Mouse (Mus musculus): ENCODE data around the gene Rtel1. TPM values are rescaled to one million over a fixed set of nuclear protein-coding genes. Genes with fewer than 3 reads are reported as not detected.

Gene Rtel1
- total RNA-seq (2021): 10 to 100 TPM; 21.1 to 23.0 TPM
- long read RNA-seq, experiment 1, full-length matches to known transcripts: 7 of 13 reads
- long read RNA-seq, experiment 1, partial matches to known transcripts: 0 of 13 reads
- long read RNA-seq, experiment 1, other reads (novel, unspliced or antisense): 6 of 13 reads
- long read RNA-seq, experiment 2, full-length matches to known transcripts: 2 of 6 reads
- long read RNA-seq, experiment 2, partial matches to known transcripts: 2 of 6 reads
- long read RNA-seq, experiment 2, other reads (novel, unspliced or antisense): 2 of 6 reads

GRCm38 (mm10) chr2:181319248-181320102, at the start of gene Rtel1:
TSS of gene Rtel1 (plus strand) at chr2:181319739.
- DNase-seq: peak; percentile 77

- no peak for DNase-seq
These were observed 47.4 kb upstream of the Rtel1 start for GRCm38 (mm10) chr2:181272092-181272491.

DNA sequence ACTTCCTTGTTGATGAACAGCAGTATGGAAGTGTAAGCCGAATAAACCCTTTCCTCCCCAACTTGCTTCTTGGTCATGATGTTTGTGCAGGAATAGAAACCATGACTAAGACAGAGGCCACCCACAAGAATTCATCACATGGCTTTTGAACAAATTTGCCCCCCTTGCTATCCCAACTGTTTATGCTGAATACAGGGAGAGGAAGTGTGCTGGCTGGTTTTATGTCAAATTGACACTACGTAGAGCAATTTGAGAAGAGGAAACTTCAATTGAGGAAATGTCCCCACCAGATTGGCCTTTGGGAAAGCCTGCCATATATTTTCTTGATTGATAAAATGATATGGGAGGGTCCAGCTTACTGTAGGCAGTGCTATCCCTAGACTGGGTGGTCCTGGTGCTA, 45.7 kb upstream of the Rtel1 start:
- no peak for DNase-seq

DNA sequence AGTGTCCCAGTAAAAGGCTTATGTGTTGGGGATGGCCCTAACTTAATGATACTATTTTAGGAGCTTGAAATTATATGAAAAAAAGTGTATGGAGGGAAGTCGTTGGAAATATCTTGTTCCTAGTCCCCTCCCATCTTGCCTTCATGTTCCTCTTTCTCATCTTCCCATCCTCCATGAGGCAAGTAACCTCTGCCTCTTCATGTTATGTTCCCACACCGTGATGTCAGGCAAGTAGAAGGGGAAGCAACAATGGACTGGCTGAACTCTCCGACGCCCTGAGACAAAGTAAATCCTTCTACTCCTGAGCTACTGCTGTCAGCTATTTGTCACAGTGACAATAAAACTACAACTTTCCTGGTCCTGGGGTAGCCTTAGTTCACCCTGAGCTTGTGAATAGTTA, 44.9 kb upstream of the Rtel1 start:
- no peak for DNase-seq

DNA sequence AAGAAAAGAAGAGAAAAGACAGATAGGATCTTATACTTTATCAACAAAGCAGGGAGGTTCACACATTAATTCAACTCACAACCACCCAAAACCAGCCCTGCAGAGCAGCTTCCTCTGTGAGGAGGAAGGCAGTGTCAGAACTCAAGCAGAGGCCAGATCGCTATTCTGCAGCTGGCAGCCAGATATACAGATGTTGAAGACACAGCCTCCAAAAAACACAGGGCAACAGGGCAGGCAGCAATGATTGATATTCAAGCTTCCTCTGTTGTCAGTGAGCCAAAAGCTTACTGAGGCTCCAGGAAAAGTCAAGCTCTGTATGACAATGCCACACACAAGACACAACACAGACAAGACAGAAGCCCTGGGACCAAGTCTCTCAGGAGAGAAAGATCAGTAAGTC, 42.8 kb upstream of the Rtel1 start:
- no peak for DNase-seq

GRCm38 (mm10) chr2:181277866-181278265, 41.7 kb upstream of the Rtel1 start:
- no peak for DNase-seq

DNA sequence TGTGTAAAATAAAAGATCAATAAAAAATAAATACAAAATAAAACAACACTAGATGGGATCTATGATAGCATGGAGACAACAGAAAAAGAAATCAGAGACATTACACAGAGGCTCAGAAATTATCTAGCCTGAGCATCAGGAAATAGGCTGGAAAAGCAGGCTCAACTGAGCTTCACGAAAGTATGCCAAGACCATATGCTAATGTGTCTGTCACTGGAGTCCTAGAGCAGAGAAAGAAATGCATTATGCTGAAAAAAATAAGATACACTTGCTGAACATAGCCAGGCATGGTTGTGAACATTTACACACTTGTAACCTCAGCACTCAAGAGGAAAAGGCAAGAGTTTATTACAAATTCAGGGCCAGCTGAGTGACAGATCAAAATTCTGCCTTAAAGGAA, 39.6 kb upstream of the Rtel1 start:
- DNase-seq: no peak

GRCm38 (mm10) chr2:181286629-181287337, 32.8 kb upstream of the Rtel1 start:
- DNase-seq: no peak

DNA sequence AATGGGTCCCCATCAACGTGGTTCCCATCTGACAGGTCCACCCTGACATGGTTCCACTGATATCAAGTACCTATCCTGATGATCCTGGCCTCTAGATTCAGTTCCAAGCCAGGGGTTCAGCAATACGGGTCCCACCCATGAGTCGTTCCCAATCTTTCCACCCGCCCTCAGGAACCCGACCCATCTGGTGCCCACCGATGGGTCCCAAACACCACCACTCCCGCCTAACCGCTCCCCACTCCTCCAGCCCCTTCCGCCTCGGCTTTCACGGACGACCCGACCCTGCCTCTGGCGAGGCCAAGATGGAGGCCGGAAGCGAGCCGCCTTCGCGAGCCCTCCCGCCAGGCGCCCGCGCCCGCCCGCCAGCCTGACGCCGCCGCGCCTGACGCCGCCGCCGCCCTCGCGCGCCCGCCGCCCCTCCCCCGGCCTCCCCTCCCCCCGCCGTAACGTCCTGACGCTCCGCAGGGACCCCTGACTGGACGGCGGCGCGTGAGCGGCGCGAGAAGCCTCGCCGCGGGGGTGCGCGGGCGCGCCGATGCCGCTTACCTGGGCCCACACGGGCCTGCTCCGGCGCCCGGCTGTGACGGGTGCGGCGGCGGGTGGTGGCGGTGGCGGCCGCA, 32.1 kb upstream of the Rtel1 start:
- peak; percentile 86 for DNase-seq

- peak; percentile 88 for DNase-seq
These were observed 31.6 kb upstream of the Rtel1 start, which contains the start of gene Gmeb2 for GRCm38 (mm10) chr2:181287958-181288350. TSS of gene Gmeb2 (minus strand) at chr2:181288035.

DNA sequence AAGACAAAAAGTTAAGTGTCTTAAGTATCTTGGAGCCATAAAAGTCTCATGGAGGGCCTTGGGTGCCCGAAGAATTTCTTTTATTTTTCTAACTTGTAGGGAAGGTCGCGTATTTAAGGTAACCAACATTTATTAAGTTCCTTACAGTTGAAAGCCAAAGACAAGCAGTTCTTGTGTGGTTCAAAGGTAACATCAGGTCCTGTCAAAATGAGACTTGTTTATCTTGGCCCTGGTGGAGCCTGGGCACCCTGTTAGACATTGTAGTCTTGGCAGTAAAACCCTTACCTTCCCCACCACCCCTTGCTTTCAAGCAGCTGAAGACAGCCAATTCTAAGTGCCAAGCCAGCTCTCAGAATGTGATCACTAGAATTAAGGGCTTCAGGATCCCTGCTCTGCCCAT, 30.8 kb upstream of the Rtel1 start:
- DNase-seq: no peak

GRCm38 (mm10) chr2:181290937-181291336, 28.6 kb upstream of the Rtel1 start:
- no peak for DNase-seq

DNA sequence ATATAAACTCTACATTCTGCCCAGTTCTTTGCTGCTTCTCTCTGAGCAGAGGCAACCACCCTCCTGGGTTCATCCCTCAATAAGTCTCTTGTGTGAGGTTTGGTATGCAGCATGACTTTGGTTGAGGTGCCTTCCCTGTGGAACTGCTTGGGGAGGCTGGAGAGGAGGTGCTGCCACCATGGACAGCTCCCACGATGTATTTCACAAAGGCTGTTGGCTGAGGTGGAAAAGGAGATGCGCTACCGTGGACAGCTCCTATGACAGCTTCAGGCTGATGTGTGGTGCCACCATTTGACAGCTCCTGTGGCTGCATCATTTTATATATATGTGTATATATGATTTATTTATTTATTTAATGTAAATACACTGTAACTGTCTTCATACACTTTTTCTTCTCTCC, 17.5 kb upstream of the Rtel1 start:
- no peak for DNase-seq

GRCm38 (mm10) chr2:181304944-181305343, 14.6 kb upstream of the Rtel1 start:
- DNase-seq: no peak

GRCm38 (mm10) chr2:181307144-181307804, 12.3 kb upstream of the Rtel1 start:
- peak; percentile 45 for DNase-seq

GRCm38 (mm10) chr2:181312435-181312834, 7.1 kb upstream of the Rtel1 start:
- DNase-seq: no peak

DNA sequence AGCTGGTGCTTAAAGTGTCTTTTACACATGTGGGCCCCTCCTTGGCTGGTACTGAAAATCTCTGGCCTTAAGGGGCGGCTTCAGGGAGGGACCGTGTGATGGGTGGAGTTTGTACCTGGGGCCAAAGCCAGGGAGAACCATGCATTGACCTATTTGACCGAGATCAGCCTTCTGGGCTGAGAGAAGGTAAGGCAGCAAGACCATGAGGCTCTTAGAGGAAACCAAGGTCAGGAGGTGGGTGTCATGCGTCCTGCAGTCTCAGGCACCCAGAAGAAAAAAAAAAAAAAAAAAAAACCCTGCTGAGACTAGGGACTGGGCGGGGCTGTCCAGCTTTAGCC, 6.6 kb upstream of the Rtel1 start:
- no peak for DNase-seq

DNA sequence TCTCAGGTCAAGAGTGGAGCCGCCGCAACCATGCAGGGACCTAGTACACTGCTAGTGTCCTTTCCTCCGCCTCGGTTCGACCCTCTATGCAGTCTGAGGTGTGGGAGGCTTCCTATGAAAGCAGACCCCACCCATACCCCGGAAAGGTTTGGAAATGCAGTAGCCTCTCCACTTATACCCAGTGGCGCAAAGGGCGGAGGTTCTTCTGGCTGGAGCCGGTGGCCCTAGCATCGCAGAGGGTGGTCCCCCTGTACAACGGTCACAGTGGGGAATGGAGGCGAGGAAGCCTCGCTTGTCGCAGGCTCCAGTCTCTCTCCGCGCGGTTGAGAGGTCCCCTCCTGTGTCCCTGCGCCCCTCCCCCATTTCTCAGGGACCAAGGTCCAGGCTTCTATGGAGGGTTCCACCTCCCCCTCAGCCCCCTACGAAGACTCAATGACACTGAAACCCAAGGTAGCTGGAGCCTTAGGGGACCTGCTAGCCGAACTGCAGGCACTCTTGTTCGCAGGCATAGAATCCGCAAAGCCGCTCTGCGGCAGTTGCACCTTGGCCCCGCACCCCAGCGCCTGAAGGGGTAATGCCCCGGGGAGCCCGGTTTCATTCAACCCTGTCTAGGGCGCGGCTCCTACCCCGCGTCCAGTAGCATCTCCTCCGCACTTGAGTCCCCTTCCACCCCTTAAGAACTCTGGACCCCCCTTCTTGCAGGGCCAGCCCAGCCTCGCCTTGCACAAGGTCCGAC, 6.0 kb upstream of the Rtel1 start:
- DNase-seq: no peak

- peak; percentile 52 for DNase-seq
These were observed 5.3 kb upstream of the Rtel1 start, which contains the start of gene Stmn3 for GRCm38 (mm10) chr2:181314080-181314810. TSS of gene Stmn3 (minus strand) at chr2:181314500.

- DNase-seq: no peak
These were observed 562 bp downstream of the Rtel1 start for GRCm38 (mm10) chr2:181320103-181320499.

- DNase-seq: no peak
These were observed 2.6 kb downstream of the Rtel1 start for GRCm38 (mm10) chr2:181322136-181322535.

Measured in gastrocnemius, postnatal 10 days (tissue).